Mouse (Mus musculus) limb, embryonic 14.5 days (tissue): Measurements from ENCODE around the gene Gtpbp10. TPM values are rescaled to one million over a fixed set of nuclear protein-coding genes. Genes with fewer than 3 reads are reported as not detected.

Experiments used
- ATAC-seq: fragments of 200-750 bp; cut with Nextera tagmentation; 2 replicates; pipeline ENCODE4 v1.8.0; 2017; ENCODE audit warnings: low read depth, moderate number of reproducible peaks, moderate TSS enrichment; ENCODE audit not compliant: low FRiP score
- DNase-seq: peaks from one replicate; pipeline ENCODE4 v3.0.0-alpha.2; 2015; ENCODE audit warnings: low spot score
- H3K27ac ChIP-seq: fragments of 300-500 bp; sonication (generic); replicated peaks from 2 replicates; pipeline ENCODE4 v1.5.1; 2014; ENCODE audit warnings: low read depth, mild to moderate bottlenecking, low read length, moderate library complexity, mixed read lengths
- H3K27me3 ChIP-seq: fragments of 300-500 bp; sonication (generic); 2 replicates; pipeline ENCODE4 v1.6.1; 2014; ENCODE audit warnings: low read length, mixed read lengths; ENCODE audit not compliant: control insufficient read depth, insufficient read depth
- H3K36me3 ChIP-seq: fragments of 300-500 bp; sonication (generic); 2 replicates; pipeline ENCODE4 v1.6.1; 2014; ENCODE audit warnings: mild to moderate bottlenecking, low read length, moderate library complexity, mixed read lengths; ENCODE audit not compliant: control insufficient read depth, insufficient read depth
- H3K4me1 ChIP-seq: fragments of 300-500 bp; sonication (generic); 2 replicates; pipeline ENCODE4 v1.6.1; 2014; ENCODE audit warnings: antibody characterized with exemption, low read length, mixed read lengths; ENCODE audit not compliant: control insufficient read depth, insufficient read depth
- H3K4me2 ChIP-seq: fragments of 300-500 bp; sonication (generic); replicated peaks from 2 replicates; pipeline ENCODE4 v1.6.1; 2014; ENCODE audit warnings: low read depth, mild to moderate bottlenecking, low read length, moderate library complexity; ENCODE audit not compliant: severe bottlenecking
- H3K4me3 ChIP-seq: fragments of 300-500 bp; sonication (generic); replicated peaks from 2 replicates; pipeline ENCODE4 v1.5.1; 2014; ENCODE audit warnings: low read length
- H3K9ac ChIP-seq: fragments of 300-500 bp; sonication (generic); 2 replicates; pipeline ENCODE4 v1.6.1; 2014; ENCODE audit warnings: mild to moderate bottlenecking, low read depth, low read length, moderate library complexity; ENCODE audit not compliant: severe bottlenecking
- H3K9me3 ChIP-seq: fragments of 300-500 bp; sonication (generic); 2 replicates; pipeline ENCODE4 v1.6.1; 2016; ENCODE audit warnings: low read length; ENCODE audit not compliant: control insufficient read depth
- POLR2A ChIP-seq: fragments of 200-500 bp; IDR thresholded peaks from 2 replicates; pipeline ENCODE4 v1.8.0; 2012; ENCODE audit warnings: inconsistent platforms, mild to moderate bottlenecking, moderate library complexity, borderline replicate concordance; ENCODE audit not compliant: insufficient read depth, insufficient read length; ENCODE audit errors: extremely low read depth
- WGBS: fragments of 180-500 bp; shearing (Covaris S2); extraction: QIAGEN DNeasy Blood & Tissue Kit; methylation state at CpG from one replicate; pipeline ENCODE4 v1.1.7; 2014; 5-methylcytosine and 5-hydroxymethylcytosine counted together
- polyA plus RNA-seq, 2 experiments: library from polyadenylated mRNA; depleted of rRNA in 1 of 2; stranded (reverse) in 1 of 2; unstranded in 1 of 2; fragments of >200 nt; fragmentation: Nextera tagmentation in 1 of 2; extraction: Ambion mirVana in 1 of 2; gene quantifications; 2 replicates each; pipeline versions ENCODE4 v1.2.1 to v1.2.3; 2012 to 2014

Gene Gtpbp10
- polyA plus RNA-seq, 2 experiments, result 19.2 to 24.8 TPM

DNA sequence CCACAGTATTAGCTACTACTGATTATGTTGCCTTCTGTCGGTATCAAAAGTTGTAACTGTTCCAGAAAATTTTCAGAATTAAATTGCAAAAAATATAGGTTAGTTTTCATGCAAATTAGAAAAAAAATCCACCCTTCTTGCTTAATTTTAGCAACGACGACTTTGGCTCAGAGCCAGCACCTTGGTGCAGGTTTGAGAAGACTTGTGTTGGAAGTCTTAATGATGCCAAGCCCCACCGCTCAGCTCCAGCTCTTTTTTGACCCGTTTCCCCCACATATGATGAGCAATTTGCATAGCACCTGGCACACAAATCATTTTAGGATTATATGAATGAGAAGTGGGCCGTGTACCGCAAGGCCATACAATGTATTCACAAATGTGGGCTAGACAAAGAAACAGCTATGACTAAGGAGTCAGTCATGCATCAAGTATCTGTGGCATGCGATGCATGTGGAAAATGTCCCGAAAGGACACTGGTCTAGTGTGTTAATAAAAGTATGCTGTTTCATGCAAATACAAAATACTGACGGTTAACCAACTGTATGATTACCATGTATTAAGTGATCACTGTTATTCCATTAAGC lies 48.9 kb downstream of the Gtpbp10 start:
- Histone ChIP-seq H3K9ac (no peak overlapping the region), H3K4me2 (no peak overlapping the region), H3K36me3 (peaks cover 22% of the 10 kb centered on the region), H3K4me3 (no peak overlapping the region), H3K9me3 (no peaks in the 10 kb centered on the region), H3K27me3 (no peaks in the 10 kb centered on the region), H3K27ac (no peak overlapping the region), H3K4me1 (peaks cover 6% of the 10 kb centered on the region)
- TF ChIP-seq POLR2A, result no peak
- DNase-seq, result no peak
- ATAC-seq, result no peak
- WGBS, result 80% methylated on average over 10 of the region's 10 CpGs

- H3K4me3 ChIP-seq, result no peak overlapping the region
- no peak overlapping the region for H3K27ac ChIP-seq
- no peak for TF ChIP-seq POLR2A
- peaks cover 3% of the 10 kb centered on the region; the same call in 1 of the 2 replicates for H3K4me1 ChIP-seq
- no peak overlapping the region for H3K4me2 ChIP-seq
- H3K9ac ChIP-seq, result no peak overlapping the region
- WGBS, result 84% methylated on average over 10 of the region's 10 CpGs
- peaks cover 25% of the 10 kb centered on the region for H3K36me3 ChIP-seq
- no peak for DNase-seq
- H3K27me3 ChIP-seq, result no peaks in the 10 kb centered on the region
- no peaks in the 10 kb centered on the region for H3K9me3 ChIP-seq
- no peak for ATAC-seq
These were observed 51.1 kb downstream of the Gtpbp10 start for GRCm38 (mm10) chr5:5508231-5508630.

DNA sequence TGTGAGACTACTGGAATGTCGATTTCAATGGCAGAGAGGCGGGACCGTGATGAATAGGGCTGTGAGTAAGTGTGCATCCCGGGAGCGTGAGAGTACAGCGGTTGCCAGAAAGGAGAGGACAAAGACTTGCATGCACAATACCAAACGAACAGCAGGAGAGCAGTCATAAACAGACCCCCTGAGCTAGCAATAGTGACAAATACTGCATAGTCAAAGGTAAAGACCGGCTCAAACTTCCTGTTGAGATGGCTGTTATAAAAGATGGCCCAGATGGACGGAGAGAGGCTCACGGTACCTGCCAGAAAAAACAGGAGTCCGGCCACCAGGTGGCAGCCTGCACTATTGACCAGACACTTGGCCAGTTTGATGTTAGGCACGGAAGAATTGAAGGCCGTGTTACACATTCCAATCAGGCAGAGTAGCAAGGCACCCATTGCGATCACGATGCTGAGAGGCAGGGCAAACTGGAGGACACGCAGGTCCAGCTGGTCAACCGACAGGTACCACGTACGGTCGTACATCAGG lies 51.6 kb downstream of the Gtpbp10 start:
- no peak for TF ChIP-seq POLR2A
- H3K9me3 ChIP-seq, result no peaks in the 10 kb centered on the region
- no peaks in the 10 kb centered on the region for H3K27me3 ChIP-seq
- no peak overlapping the region for H3K4me2 ChIP-seq
- 62% methylated on average over 20 of the region's 20 CpGs for WGBS
- DNase-seq, result peak; percentile 49
- no peak overlapping the region for H3K27ac ChIP-seq
- no peak overlapping the region for H3K9ac ChIP-seq
- 0 out of 2 replicates have a peak, but pooled peaks have one; percentile 26 for ATAC-seq
- no peaks in the 10 kb centered on the region for H3K4me1 ChIP-seq
- H3K4me3 ChIP-seq, result no peak overlapping the region
- H3K36me3 ChIP-seq, result peaks cover 25% of the 10 kb centered on the region

- Histone ChIP-seq H3K4me3 (no peak overlapping the region), H3K36me3 (peaks cover 18% of the 10 kb centered on the region), H3K27ac (no peak overlapping the region), H3K9ac (no peak overlapping the region), H3K4me2 (no peak overlapping the region), H3K27me3 (no peaks in the 10 kb centered on the region), H3K4me1 (no peaks in the 10 kb centered on the region), H3K9me3 (no peaks in the 10 kb centered on the region)
- no peak for TF ChIP-seq POLR2A
- DNase-seq, result no peak
- WGBS, result 90% methylated on average over 13 of the region's 13 CpGs
- no peak for ATAC-seq
These were observed 54.9 kb downstream of the Gtpbp10 start for GRCm38 (mm10) chr5:5504456-5504855.

DNA sequence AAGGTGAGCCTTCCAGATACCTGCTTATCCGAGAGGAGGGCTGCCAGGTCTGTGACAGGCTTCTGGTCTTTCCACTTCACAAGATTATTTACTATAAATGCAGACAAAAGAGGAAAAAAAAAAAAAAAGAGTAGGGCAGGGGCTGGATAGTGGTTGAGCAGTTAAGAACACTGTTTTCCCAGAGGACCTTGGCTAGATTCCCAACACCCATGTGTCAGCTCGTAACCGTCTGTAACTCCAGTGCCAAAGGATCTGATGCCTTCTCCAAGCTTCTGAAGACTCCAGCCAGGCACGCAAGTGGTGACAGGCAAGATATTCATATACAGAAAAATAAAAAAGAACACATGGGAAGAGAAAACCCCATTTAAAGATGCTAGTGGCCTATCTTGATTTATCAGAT lies 56.0 kb downstream of the Gtpbp10 start:
- Histone ChIP-seq H3K27ac (no peak overlapping the region), H3K4me1 (no peaks in the 10 kb centered on the region), H3K4me2 (no peak overlapping the region), H3K9me3 (no peaks in the 10 kb centered on the region), H3K27me3 (no peaks in the 10 kb centered on the region), H3K9ac (no peak overlapping the region), H3K36me3 (peaks cover 18% of the 10 kb centered on the region), H3K4me3 (no peak overlapping the region)
- no peak for TF ChIP-seq POLR2A
- DNase-seq, result no peak
- ATAC-seq, result no peak
- whole genome bisulfite sequencing, result 81% methylated on average over 4 of the region's 4 CpGs
